Mouse (Mus musculus): ENCODE data around the gene Cggbp1. TPM values are rescaled to one million over a fixed set of nuclear protein-coding genes. Genes with fewer than 3 reads are reported as not detected.

The Cggbp1 gene
- total RNA-seq (2023): 98.7 TPM

DNA sequence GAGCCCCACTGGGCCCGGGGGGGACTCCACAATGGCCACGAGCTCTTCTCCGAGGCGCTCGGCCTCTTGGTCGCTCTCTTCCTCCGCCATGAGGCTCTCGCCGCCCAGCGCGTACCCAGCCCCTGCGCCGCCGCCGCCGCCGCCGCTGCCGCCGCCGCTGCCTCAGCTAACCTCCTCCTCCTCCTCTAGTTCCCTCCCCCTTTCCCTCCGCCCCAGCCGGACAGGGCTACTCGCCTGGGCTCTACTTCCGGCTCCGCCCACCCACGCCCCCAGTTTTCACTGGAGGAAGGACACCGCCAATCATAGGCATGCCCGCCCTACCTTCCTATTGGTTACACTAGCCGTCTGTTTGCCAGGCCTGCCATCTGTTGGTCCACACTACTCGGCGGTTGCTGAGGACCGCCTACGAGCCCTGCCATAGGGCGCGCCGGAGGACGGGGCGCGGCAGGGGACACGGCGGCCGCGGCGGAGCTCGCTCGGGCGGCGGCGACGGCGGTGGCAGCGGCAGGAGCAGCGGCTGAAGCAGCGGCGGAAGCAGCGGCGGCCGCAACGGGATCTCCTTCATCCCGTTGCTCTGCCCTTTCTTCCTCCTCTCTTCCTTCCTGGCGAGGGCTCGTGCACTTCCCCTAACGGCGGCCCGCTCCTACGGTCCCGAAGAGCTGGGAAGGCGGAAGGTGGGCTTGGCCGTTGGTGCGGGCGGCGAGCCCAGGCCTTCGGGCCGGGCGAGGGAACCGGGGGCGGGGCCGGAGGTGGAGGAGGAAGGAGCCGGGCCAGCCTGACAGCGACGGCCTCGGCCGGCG is at the start of gene Cggbp1, which contains the start of gene Zfp654:
Gene Cggbp1 (plus strand): TSS at position 434 of the 800 bp plus-strand sequence.
Gene Zfp654 (minus strand): TSS at position 90 of the 800 bp plus-strand sequence.

Other genes with a start within 250 kb of the Cggbp1 start
- gene Csnka2ip, start 249.6 kb upstream of the Cggbp1 start, total RNA-seq (2023): not detected
- 27.4 TPM for gene 4930453N24Rik, start 80.8 kb upstream of the Cggbp1 start, total RNA-seq (2023)
- 31.8 TPM for gene Zfp654, start 344 bp upstream of the Cggbp1 start, total RNA-seq (2023)

All from CD4-positive naive resting alpha-beta T cell, adult 76 days (primary cell).